Mouse (Mus musculus) spleen, adult 2 months (tissue): ENCODE measurements at regions not wholly inside any gene's neighbourhood (a gene's known extent, or its start where the extent isn't known, plus 50 kb on each side); places are given as distances from the start of the nearest gene placed in this dataset.

ENCODE experiments used
- DNase-seq, 2 experiments: peaks; one replicate each; pipeline versions ENCODE4 v3.0.0 to v3.0.0-alpha.2; 2012 to 2021; ENCODE audit warnings: low spot score in 2 of 2, low read depth in 1 of 2
- H3K27ac ChIP-seq: fragments of 200-500 bp; 2 replicates; pipeline ENCODE4 v1.5.1; 2012; ENCODE audit warnings: low read length, inconsistent platforms; ENCODE audit not compliant: insufficient read depth
- H3K27me3 ChIP-seq: fragments of 200-500 bp; 2 replicates; pipeline ENCODE4 v1.6.1; 2012; ENCODE audit warnings: mild to moderate bottlenecking, moderate library complexity, low read length, inconsistent platforms; ENCODE audit not compliant: control insufficient read depth, insufficient read depth
- H3K36me3 ChIP-seq: fragments of 200-500 bp; 2 replicates; pipeline ENCODE4 v1.6.1; 2012; ENCODE audit warnings: mild to moderate bottlenecking, low read length, inconsistent platforms; ENCODE audit not compliant: control insufficient read depth, insufficient read depth
- H3K4me1 ChIP-seq: fragments of 200-500 bp; 2 replicates; pipeline ENCODE4 v1.6.1; 2011; ENCODE audit warnings: inconsistent platforms; ENCODE audit not compliant: control insufficient read depth, insufficient read depth, insufficient read length
- H3K4me3 ChIP-seq: fragments of 200-500 bp; 2 replicates; pipeline ENCODE4 v1.5.1; 2011; ENCODE audit warnings: mild to moderate bottlenecking, inconsistent platforms; ENCODE audit not compliant: insufficient read depth, insufficient read length; ENCODE audit errors: extremely low read depth
- CTCF ChIP-seq: fragments of 200-500 bp; IDR thresholded peaks from 2 replicates; pipeline ENCODE4 v1.5.1; 2011; ENCODE audit warnings: mild to moderate bottlenecking, inconsistent platforms; ENCODE audit not compliant: insufficient read depth, insufficient read length, insufficient replicate concordance; ENCODE audit errors: extremely low read depth
- POLR2A ChIP-seq: fragments of 200-500 bp; IDR thresholded peaks from 2 replicates; pipeline ENCODE4 v1.6.1; 2011; ENCODE audit warnings: low read depth, low read length, inconsistent platforms
- whole genome bisulfite sequencing: fragments of 180-500 bp; shearing (Covaris S2); methylation state at CpG from one replicate; pipeline ENCODE4 v1.1.7; 2018; 5-methylcytosine and 5-hydroxymethylcytosine counted together

DNA sequence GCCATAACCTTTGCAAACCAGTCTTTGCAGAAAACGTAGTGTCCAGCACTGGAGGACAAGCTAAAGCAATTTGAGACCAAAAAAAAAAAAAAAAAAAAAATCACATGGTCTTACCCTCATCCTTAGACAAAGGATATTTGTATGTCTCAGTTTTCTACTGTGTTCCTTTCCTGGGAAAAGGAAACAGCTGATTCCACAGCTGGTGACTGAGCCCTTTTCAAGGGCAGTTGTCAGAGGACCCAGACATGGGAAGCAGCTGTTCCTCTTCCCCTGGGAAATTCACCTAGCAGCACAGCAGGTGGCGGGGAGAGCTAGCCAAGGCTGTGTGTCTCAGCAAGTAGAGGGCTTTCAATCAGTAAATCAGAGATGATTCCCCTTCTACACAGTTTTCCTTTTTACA is 113.3 kb upstream of the 1700025G04Rik start:
- 80% methylated on average over 2 of the region's 2 CpGs for WGBS
- no peak for TF ChIP-seq POLR2A
- no peak for TF ChIP-seq CTCF
- Histone ChIP-seq H3K4me3 (no peak overlapping the region), H3K4me1 (no peaks in the 10 kb centered on the region), H3K27me3 (no peaks in the 10 kb centered on the region), H3K36me3 (no peaks in the 10 kb centered on the region), H3K27ac (no peak overlapping the region)
- no peak for DNase-seq

DNA sequence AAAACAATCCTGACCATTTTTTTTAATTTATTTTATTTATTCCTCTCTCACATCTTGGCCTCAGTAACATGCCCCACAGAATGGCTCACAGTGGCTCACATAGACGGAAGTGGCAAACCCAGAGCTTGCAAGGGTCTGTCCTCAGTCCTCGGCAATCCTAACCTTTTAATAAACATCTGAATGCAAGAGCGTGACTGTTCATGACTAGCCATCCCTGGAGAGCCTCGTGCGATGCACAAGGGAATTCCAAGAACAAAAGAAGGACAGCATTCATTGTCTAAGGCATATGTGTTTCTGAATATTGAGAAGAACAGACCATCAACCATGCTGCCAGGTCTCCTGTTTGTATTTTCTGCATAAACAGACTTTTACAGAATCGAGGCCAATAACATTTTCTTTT is 98.8 kb upstream of the 1700025G04Rik start:
- Histone ChIP-seq H3K4me1 (no peaks in the 10 kb centered on the region), H3K4me3 (no peak overlapping the region), H3K36me3 (no peaks in the 10 kb centered on the region), H3K27ac (no peak overlapping the region), H3K27me3 (no peaks in the 10 kb centered on the region)
- TF ChIP-seq POLR2A = no peak
- no peak for TF ChIP-seq CTCF
- WGBS = 90% methylated on average over 6 of the region's 6 CpGs
- no peak for DNase-seq

- Histone ChIP-seq H3K36me3 (no peaks in the 10 kb centered on the region), H3K4me1 (no peaks in the 10 kb centered on the region), H3K27me3 (no peaks in the 10 kb centered on the region), H3K4me3 (no peak overlapping the region), H3K27ac (no peak overlapping the region)
- no peak for TF ChIP-seq CTCF
- no peak for TF ChIP-seq POLR2A
- WGBS = 82% methylated on average over 3 of the region's 3 CpGs
- no peak for DNase-seq
Observed at GRCm38 (mm10) chr1:152184956-152185355, 95.0 kb upstream of the 1700025G04Rik start.

GRCm38 (mm10) chr1:152176267-152176970 is 86.5 kb upstream of the 1700025G04Rik start:
- 89% methylated on average over 9 of the region's 9 CpGs for WGBS
- Histone ChIP-seq H3K27me3 (no peaks in the 10 kb centered on the region), H3K27ac (no peak overlapping the region), H3K36me3 (no peaks in the 10 kb centered on the region), H3K4me1 (no peaks in the 10 kb centered on the region), H3K4me3 (no peak overlapping the region)
- TF ChIP-seq POLR2A (no peak), CTCF (no peak)
- no peak for DNase-seq

- no peak overlapping the region for H3K4me3 ChIP-seq
- WGBS = 86% methylated on average over 3 of the region's 3 CpGs
- TF ChIP-seq POLR2A = no peak
- no peak for TF ChIP-seq CTCF
- no peak overlapping the region for H3K27ac ChIP-seq
- DNase-seq = no peak
- H3K4me1 ChIP-seq = no peaks in the 10 kb centered on the region
- no peaks in the 10 kb centered on the region for H3K36me3 ChIP-seq
- no peaks in the 10 kb centered on the region for H3K27me3 ChIP-seq
Observed at GRCm38 (mm10) chr1:152175691-152176090, 85.8 kb upstream of the 1700025G04Rik start.

- TF ChIP-seq POLR2A (no peak), CTCF (no peak)
- Histone ChIP-seq H3K27me3 (no peaks in the 10 kb centered on the region), H3K36me3 (no peaks in the 10 kb centered on the region), H3K4me3 (no peak overlapping the region), H3K27ac (no peak overlapping the region), H3K4me1 (no peaks in the 10 kb centered on the region)
- WGBS = 93% methylated on average over 4 of the region's 4 CpGs
- no peak for DNase-seq
Observed at GRCm38 (mm10) chr1:152174464-152174863, 84.5 kb upstream of the 1700025G04Rik start.

- H3K36me3 ChIP-seq = no peaks in the 10 kb centered on the region
- H3K27me3 ChIP-seq = no peaks in the 10 kb centered on the region
- H3K4me3 ChIP-seq = no peak overlapping the region
- DNase-seq = no peak
- 85% methylated on average over 16 of the region's 16 CpGs for WGBS
- H3K27ac ChIP-seq = no peak overlapping the region
- TF ChIP-seq POLR2A (no peak), CTCF (no peak)
- H3K4me1 ChIP-seq = no peaks in the 10 kb centered on the region
Observed at GRCm38 (mm10) chr1:152171034-152171790, 81.3 kb upstream of the 1700025G04Rik start.
